Mouse (Mus musculus) layer of hippocampus, postnatal 10 days (tissue): ENCODE measurements at regions not wholly inside any gene's neighbourhood (a gene's known extent, or its start where the extent isn't known, plus 50 kb on each side); places are given as distances from the start of the nearest gene placed in this dataset.

Source experiments
- DNase-seq, 2 experiments: peaks; one replicate each; pipeline ENCODE4 v3.0.0; 2021; ENCODE audit warnings: low spot score in 2 of 2

DNA sequence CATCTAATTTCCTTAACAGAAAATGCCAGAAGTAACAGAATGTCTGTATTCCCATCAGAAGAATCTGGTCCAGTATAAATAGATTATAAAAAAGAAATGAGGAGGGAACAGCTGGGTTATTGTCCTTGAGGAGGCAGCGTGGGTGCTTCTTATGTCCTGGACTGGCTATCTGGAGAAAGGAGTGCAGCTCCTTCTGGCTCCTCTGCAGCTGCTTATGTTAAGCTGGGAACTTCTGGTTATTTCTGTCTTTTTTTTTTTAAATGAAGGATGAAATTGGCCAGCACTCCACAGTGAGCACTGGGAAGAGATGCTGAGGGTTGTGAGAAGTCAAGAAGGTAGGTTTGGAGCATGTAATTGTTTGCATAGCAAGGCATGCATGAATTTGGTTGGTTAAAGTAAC is 441.5 kb downstream of the Ebf1 start:
- no peak for DNase-seq

DNA sequence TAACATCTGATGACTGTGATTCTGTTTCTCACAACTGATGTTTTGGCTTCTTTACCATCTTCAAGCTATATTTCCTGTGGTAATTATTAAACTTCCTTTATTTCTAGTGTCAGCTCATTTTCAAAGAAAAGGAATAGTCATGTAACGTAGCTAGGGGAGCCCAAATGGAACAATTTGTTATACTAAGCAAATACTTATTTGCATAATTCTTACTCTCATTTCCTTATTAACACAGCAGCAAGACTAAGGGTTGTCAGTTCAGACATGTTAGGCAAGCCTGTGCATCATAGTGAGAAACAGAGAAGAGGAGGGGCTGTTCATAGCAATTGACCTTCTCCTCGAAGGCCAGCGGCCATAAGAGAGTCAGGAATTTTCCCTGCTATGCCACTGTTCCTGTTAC is 449.5 kb downstream of the Ebf1 start:
- no peak for DNase-seq

DNA sequence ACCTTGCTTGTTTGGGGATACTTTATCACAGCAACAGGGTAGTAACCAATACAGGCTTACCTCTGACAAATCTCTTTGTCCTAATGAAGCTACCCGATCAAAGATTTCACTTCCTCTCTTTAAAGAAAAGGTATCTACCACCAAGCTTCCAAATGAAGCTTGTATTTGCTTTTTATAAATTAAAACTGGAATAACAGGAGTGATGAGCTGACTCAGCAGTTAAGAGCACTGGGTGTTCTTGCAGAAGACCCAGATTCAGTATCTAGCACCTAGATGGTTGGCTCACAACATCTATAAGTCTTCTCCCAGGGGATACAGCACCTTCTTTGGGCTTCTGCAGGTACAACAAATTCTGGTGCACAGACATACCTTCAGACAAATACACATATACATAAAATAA is 453.2 kb downstream of the Ebf1 start:
- no peak for DNase-seq

GRCm38 (mm10) chr11:45071195-45071594 is 454.1 kb downstream of the Ebf1 start:
- DNase-seq: no peak

DNA sequence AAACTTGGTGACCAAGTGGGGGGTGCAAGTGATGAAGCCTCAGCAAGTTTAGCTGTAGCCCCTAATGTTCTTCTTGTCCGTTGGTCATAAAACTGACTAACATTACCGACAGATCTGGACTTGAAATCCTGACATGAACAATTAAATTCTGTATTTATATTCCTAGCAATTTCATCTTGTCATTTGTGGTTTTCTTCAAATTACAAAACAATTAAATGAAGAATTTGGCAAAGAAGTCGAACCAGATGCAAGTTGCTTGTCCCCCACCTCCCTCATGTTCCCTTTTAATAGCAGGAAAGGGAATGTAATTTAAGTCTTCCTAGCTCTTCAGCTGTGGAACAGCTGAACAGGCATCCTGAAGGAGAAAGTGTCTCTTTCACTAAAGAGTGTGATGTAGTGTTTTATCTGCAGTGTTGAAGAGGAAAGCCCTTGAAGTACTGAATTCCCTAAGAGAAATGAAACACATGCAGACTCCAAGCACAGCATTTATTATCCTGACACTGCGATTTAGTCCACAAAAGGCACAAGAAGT is 467.5 kb downstream of the Ebf1 start:
- DNase-seq: no peak

GRCm38 (mm10) chr11:45085145-45085544 is 468.0 kb downstream of the Ebf1 start:
- DNase-seq: no peak

- no peak for DNase-seq
Measured at GRCm38 (mm10) chr11:45087186-45087915, 470.2 kb downstream of the Ebf1 start.

GRCm38 (mm10) chr11:45088286-45088685 is 471.2 kb downstream of the Ebf1 start:
- DNase-seq: no peak

DNA sequence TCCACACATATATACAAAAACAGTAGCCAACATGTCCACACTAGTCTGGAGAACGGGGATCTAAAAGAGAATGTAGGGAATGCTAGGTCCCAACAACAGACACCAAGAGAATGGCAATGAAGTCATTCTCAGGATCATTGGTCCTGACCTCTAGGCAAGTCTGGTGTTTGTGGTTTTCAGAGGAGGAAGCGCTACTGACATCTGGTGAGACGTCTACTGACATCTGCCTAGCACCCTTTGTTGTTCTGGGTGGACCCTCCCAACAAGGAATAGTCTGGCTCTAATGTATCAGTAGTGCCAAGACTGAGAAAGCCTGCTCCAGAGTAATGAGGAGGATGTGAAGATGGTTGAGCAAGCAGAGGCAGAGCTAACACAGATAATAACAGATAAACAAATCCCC is 472.4 kb downstream of the Ebf1 start:
- DNase-seq: no peak

GRCm38 (mm10) chr11:45103498-45104336 is 486.6 kb downstream of the Ebf1 start:
- DNase-seq: peak; percentile 29 to 30

- DNase-seq: no peak
Measured at GRCm38 (mm10) chr11:45116702-45117101, 499.6 kb downstream of the Ebf1 start.

DNA sequence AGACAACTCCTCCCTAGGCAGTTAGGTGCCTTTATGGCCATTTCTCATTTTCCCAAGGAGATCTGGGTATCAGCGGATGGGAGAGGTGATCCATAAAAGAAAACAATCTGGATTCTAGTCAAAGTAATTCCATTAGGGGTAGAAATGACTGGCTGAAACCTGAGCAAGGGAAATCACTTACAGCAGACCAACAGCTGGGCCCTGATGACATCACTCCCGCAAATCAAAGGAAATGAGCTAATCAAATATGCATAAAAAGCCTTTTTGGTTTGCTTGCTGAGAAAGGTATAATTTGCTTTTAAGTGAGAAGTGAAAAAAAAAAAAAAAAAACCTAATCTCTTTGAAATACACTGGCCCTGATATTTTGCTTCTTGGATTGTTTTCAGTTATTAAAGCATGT is 506.2 kb downstream of the Ebf1 start:
- DNase-seq: no peak

GRCm38 (mm10) chr11:45136781-45137180 is 519.7 kb downstream of the Ebf1 start:
- DNase-seq: no peak

- DNase-seq: no peak
Measured at GRCm38 (mm10) chr11:45138351-45138975, 521.3 kb downstream of the Ebf1 start.

DNA sequence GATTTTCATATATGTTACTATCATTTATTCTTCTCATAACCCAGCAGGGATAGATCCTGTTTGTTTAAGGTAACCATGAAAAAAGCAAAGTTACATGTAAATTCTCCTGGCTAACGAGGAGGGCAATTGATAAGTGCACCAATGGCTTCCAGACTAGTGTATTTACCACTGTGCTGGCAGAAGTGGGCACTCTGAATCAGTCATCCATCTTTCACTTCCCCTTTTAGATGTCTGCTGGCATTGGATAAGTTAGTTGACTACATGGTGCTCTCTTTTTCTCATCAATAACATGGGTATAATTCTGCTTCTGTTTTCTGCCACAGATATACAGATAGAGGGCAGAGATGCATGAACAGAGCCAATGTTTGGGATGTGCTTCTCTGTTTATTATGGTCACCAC is 523.4 kb downstream of the Ebf1 start:
- DNase-seq: no peak

GRCm38 (mm10) chr11:45154070-45154469 is 537.0 kb downstream of the Ebf1 start:
- no peak for DNase-seq

GRCm38 (mm10) chr11:45154497-45154896 is 537.4 kb downstream of the Ebf1 start:
- DNase-seq: peak in 1 of 2 experiments; percentile 17

DNA sequence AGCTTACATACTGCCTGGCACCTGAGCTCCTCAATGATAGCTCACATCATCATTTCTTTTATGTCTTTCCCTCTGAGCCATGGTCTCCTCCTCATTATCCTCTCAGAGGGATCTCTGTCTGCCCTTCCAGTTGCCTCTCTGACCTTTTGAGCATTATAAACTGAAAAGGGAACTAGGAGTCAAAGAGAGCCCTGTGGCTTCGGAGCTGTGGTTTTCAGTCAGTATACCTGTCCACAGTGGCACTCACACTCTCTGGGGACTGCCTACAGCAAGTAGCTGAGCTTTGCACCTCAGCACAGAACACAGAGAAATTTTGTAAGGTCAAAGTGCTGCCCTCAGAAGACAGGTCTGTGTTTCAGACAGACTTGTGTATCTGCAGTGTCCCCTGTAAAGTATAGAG is 538.7 kb downstream of the Ebf1 start:
- DNase-seq: no peak

DNA sequence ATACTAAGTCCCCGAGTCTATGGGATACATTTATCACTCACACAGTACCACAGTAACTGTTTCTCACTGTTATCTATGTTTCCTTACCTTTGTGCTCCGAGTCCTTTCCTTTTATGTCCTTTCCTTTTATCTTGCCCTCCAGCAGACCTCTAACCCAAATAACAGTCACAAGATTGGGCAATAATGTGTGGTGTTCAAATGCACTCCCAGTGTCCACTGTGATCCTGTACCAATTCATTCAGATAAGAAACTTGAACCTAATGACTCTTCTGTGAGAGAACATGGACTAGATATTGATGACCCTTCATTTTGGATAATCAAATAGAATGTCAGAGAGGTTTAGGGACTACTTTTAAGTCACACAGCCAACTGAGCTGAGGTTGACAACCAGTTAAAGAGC is 541.2 kb downstream of the Ebf1 start:
- no peak for DNase-seq

- no peak for DNase-seq
Measured at GRCm38 (mm10) chr11:45160871-45161270, 543.8 kb downstream of the Ebf1 start.

- DNase-seq: no peak
Measured at GRCm38 (mm10) chr11:45173546-45173945, 556.4 kb downstream of the Ebf1 start.

GRCm38 (mm10) chr11:45174071-45174470 is 557.0 kb downstream of the Ebf1 start:
- DNase-seq: no peak
